Mouse (Mus musculus) megakaryocyte, embryonic 14.5 days (primary cell): ENCODE results near the gene Ifrd2.

Experiments used
- FLI1 ChIP-seq: IDR thresholded peaks from 2 replicates; pipeline ENCODE4 v1.6.1; 2012; ENCODE audit warnings: low read length, inconsistent platforms, mixed read lengths
- GATA1 ChIP-seq: IDR thresholded peaks from 3 replicates; pipeline ENCODE4 v1.6.1; 2012; ENCODE audit warnings: mixed read lengths, low read length, inconsistent platforms, borderline replicate concordance

DNA sequence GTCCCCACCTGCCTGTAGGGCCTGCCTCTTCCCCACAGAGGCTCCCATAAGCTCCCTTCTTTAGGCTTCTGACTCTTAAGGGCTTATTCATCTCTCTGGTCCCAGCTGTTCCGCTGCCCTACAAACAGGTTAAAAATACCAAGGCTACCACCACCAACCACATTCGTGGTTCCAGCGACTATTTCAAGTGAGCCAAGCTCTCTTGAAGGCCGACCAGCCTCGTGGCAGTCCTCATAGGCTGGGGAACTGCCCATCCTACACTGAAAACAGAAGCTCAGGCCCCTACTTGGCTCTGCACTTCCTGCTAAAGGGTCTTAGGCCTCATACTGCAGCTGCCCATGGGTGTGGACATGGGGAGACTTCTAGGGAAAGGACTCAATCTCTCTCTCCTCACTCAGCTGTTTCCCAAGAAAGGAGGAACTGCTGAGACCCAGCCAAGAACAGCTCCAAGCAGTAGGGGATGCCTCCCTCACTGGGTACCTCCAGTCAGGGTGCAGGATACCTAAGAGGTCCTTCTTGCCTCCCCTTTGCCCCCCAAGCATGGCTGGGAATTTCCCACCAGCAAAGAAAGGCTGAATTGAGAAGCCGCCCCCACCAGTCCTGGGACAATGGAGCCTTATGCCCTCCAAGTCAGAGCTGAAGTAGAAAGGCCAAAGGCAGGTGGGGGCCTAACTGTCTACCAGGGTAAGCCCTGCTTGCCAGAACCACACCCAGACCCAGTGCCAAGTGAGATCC, 24.2 kb downstream of the Ifrd2 start:
- TF ChIP-seq FLI1: no peak
- TF ChIP-seq GATA1: no peak
